ENCODE assay signal across 25 mouse cellular contexts in genomic region chr12:27597322-27597721, GRCm38 (mm10).
DNase-seq lines count a peak whose midpoint lies in the region; ATAC-seq lines count a peak whose summit lies in the region.
"Had no signal": no experiment of that assay in that cellular context is flagged by ENCODE, and none has a peak within 500 bp of the region (broad histone marks: within the 10 kb centered on the region; RNA-seq: fewer than 3 reads in every experiment).

No protein-coding gene starts in this region.

- H3K27ac ChIP-seq in forebrain, embryonic 10.5 days = peak overlapping the region; percentile 76
- no peak overlapping the region; the same call in 1 of the 2 replicates for H3K27ac ChIP-seq in forebrain, embryonic 11.5 days (ENCODE audit: low read depth, low read length)
- peak overlapping the region; percentile 80 for H3K27ac ChIP-seq in forebrain, embryonic 15.5 days (replicated peaks)
- H3K27ac ChIP-seq in midbrain, embryonic 16.5 days (ENCODE audit: low read length) = peak overlapping the region; percentile 2; the same call in 1 of the 2 replicates
- H3K27ac ChIP-seq: embryonic facial prominence, embryonic 13.5 days; heart, embryonic 10.5 days; kidney, embryonic 15.5 days; left cerebral cortex, adult 2 months; limb, embryonic 15.5 days; liver, embryonic 14.5 days; neural tube, embryonic 13.5 days had no signal

- H3K4me1 ChIP-seq in forebrain, embryonic 10.5 days = peaks cover 31% of the 10 kb centered on the region
- no peaks in the 10 kb centered on the region; the same call in 1 of the 2 replicates for H3K4me1 ChIP-seq in forebrain, embryonic 11.5 days (replicated peaks; ENCODE audit: control insufficient read depth, insufficient read depth, low read length)
- H3K4me1 ChIP-seq in forebrain, embryonic 15.5 days = peaks cover 23% of the 10 kb centered on the region
- peaks cover 8% of the 10 kb centered on the region; the same call in 1 of the 2 replicates for H3K4me1 ChIP-seq in midbrain, embryonic 16.5 days (ENCODE audit: control insufficient read depth, insufficient read depth, low read length)
- H3K4me1 ChIP-seq: kidney, embryonic 15.5 days; limb, embryonic 15.5 days; megakaryocyte, embryonic 14.5 days had no signal

- H3K9ac ChIP-seq in forebrain, embryonic 11.5 days (ENCODE audit: low read length) = no peak overlapping the region
- H3K9ac ChIP-seq in forebrain, embryonic 15.5 days (replicated peaks) = peak overlapping the region; percentile 22; the same call in 1 of the 2 replicates
- 0 out of 2 replicates have a peak overlapping the region, but pooled peaks have one; percentile 2 for H3K9ac ChIP-seq in midbrain, embryonic 16.5 days (ENCODE audit: low read depth, low read length)
- H3K9ac ChIP-seq: embryonic facial prominence, embryonic 13.5 days; kidney, embryonic 15.5 days; limb, embryonic 15.5 days; liver, embryonic 14.5 days; lung, embryonic 14.5 days; neural tube, embryonic 13.5 days had no signal

- no peaks in the 10 kb centered on the region for H3K27me3 ChIP-seq in forebrain, embryonic 10.5 days (ENCODE audit: poor library complexity, severe bottlenecking)
- H3K27me3 ChIP-seq in forebrain, embryonic 11.5 days (ENCODE audit: control insufficient read depth, insufficient read depth, low read length) = no peaks in the 10 kb centered on the region
- no peaks in the 10 kb centered on the region for H3K27me3 ChIP-seq in forebrain, embryonic 15.5 days
- H3K27me3 ChIP-seq in midbrain, embryonic 16.5 days (ENCODE audit: control insufficient read depth, insufficient read depth, low read depth, low read length) = no peaks in the 10 kb centered on the region
- H3K27me3 ChIP-seq: embryonic facial prominence, embryonic 13.5 days; limb, embryonic 15.5 days; megakaryocyte, embryonic 14.5 days; neural tube, embryonic 13.5 days had no signal

- no peaks in the 10 kb centered on the region for H3K36me3 ChIP-seq in forebrain, embryonic 10.5 days (replicated peaks)
- H3K36me3 ChIP-seq in forebrain, embryonic 11.5 days (ENCODE audit: control insufficient read depth, insufficient read depth, low read length) = no peaks in the 10 kb centered on the region
- no peaks in the 10 kb centered on the region for H3K36me3 ChIP-seq in forebrain, embryonic 15.5 days
- no peaks in the 10 kb centered on the region for H3K36me3 ChIP-seq in midbrain, embryonic 16.5 days (ENCODE audit: control insufficient read depth, insufficient read depth, low read length)
- H3K36me3 ChIP-seq: embryonic facial prominence, embryonic 13.5 days; heart, embryonic 10.5 days; kidney, embryonic 15.5 days; limb, embryonic 15.5 days; neural tube, embryonic 13.5 days had no signal

- ATAC-seq in forebrain, embryonic 11.5 days (replicated peaks; ENCODE audit: low FRiP score) = no peak
- ATAC-seq in forebrain, embryonic 15.5 days (replicated peaks) = no peak
- no peak for ATAC-seq in midbrain, embryonic 16.5 days
- no peak for ATAC-seq in megakaryocyte, adult 5-6 weeks (ENCODE audit: poor library complexity, severe bottlenecking)
- ATAC-seq: intestine, postnatal 0 days had no signal

- H3K9me3 ChIP-seq in forebrain, embryonic 10.5 days = no peaks in the 10 kb centered on the region
- no peaks in the 10 kb centered on the region for H3K9me3 ChIP-seq in forebrain, embryonic 11.5 days (ENCODE audit: control insufficient read depth, low read length)
- no peaks in the 10 kb centered on the region for H3K9me3 ChIP-seq in forebrain, embryonic 15.5 days
- no peaks in the 10 kb centered on the region for H3K9me3 ChIP-seq in midbrain, embryonic 16.5 days (replicated peaks; ENCODE audit: control insufficient read depth, low read length, poor library complexity, severe bottlenecking)
- H3K9me3 ChIP-seq: embryonic facial prominence, embryonic 13.5 days; heart, embryonic 10.5 days; kidney, embryonic 15.5 days; limb, embryonic 15.5 days; megakaryocyte, embryonic 14.5 days; neural tube, embryonic 13.5 days had no signal

- H3K4me2 ChIP-seq in forebrain, embryonic 11.5 days (ENCODE audit: low read depth, low read length, severe bottlenecking) = no peak overlapping the region
- H3K4me2 ChIP-seq in forebrain, embryonic 15.5 days (replicated peaks) = peak overlapping the region; percentile 3; the same call in 1 of the 2 replicates
- H3K4me2 ChIP-seq in midbrain, embryonic 16.5 days (ENCODE audit: low read length) = no peak overlapping the region
- H3K4me2 ChIP-seq: kidney, embryonic 15.5 days; limb, embryonic 15.5 days; lung, embryonic 14.5 days; neural tube, embryonic 13.5 days had no signal

- DNase-seq in forebrain, embryonic 10.5 days (ENCODE audit: extremely low spot score, low spot score) = no peak
- no peak for DNase-seq in forebrain, embryonic 11.5 days (ENCODE audit: low spot score)
- peak; percentile 6 for DNase-seq in right cerebral cortex, postnatal 14 days
- no peak for DNase-seq in right cerebral cortex, postnatal 10 days (ENCODE audit: low spot score in 2 of 2)
- no peak for DNase-seq in cerebellum, adult 9-10 months
- DNase-seq: adrenal gland, postnatal 10 days; cerebellum, adult 9-11 months; gastrocnemius, postnatal 10 days; heart, postnatal 4 days; kidney, postnatal 4 days; lung, embryonic 14.5 days; thymus, adult 18-20 months had no signal

- no peak overlapping the region for H3K4me3 ChIP-seq in forebrain, embryonic 10.5 days
- H3K4me3 ChIP-seq in forebrain, embryonic 11.5 days (ENCODE audit: low read depth, low read length) = no peak overlapping the region
- no peak overlapping the region for H3K4me3 ChIP-seq in forebrain, embryonic 15.5 days
- H3K4me3 ChIP-seq in midbrain, embryonic 16.5 days (ENCODE audit: low read depth, low read length) = no peak overlapping the region
- H3K4me3 ChIP-seq: embryonic facial prominence, embryonic 13.5 days; erythroblast, embryonic 14.5 days; heart, embryonic 10.5 days; kidney, embryonic 15.5 days; left cerebral cortex, adult 2 months; limb, embryonic 15.5 days; megakaryocyte, embryonic 14.5 days; neural tube, embryonic 13.5 days had no signal

- 52% methylated on average over 3 of the region's 3 CpGs for WGBS in forebrain, embryonic 10.5 days
- WGBS in forebrain, embryonic 11.5 days = 49% methylated on average over 3 of the region's 3 CpGs
- WGBS in forebrain, embryonic 15.5 days = 17% methylated on average over 3 of the region's 3 CpGs
- 38% methylated on average over 3 of the region's 3 CpGs for WGBS in midbrain, embryonic 16.5 days
